Comparison of ENCODE assay signal across 23 mouse cellular contexts in the genomic region with DNA sequence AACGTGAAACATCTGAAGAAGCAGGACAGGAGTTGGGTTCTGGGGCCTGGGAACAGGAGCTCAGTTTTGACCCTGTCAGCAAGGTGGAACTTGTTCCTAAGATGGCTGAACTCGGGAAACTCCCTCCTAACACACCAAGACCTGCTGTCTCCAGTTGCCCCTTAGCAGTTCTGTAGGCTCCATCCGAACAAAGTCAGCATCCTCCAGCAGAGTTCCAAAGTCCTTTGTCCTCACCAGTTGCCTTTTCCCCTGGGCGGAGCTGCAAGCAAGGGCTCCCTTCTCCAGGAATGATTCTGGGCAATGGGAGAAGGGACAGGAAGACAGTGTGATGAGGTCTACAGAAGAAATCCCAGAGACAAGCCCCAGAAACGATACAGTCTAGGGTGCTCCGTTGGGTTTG.
"Had no signal": no experiment of that assay in that cellular context is flagged by ENCODE, and none has a peak within 500 bp of the region (broad histone marks: within the 10 kb centered on the region; RNA-seq: fewer than 3 reads in every experiment).

No protein-coding gene starts in this region.

- DNase-seq: forebrain, postnatal 0 days; gastrocnemius, postnatal 14 days; gastrocnemius, postnatal 36 days; heart, adult 11 months; heart, adult 2 months; heart, postnatal 14 days; heart, postnatal 36 days; liver; liver, embryonic 13.5 days; liver, postnatal 0 days had no signal

- H3K4me3 ChIP-seq: heart, adult 2 months; heart, embryonic 13.5 days; heart, embryonic 15.5 days; hindbrain, embryonic 13.5 days; hindbrain, embryonic 15.5 days; layer of hippocampus, adult 2 months; left cerebral cortex, adult 2 months; limb, embryonic 10.5 days; limb, embryonic 12.5 days; liver, embryonic 13.5 days; liver, embryonic 15.5 days had no signal

- H3K9ac ChIP-seq: forebrain, postnatal 0 days; heart, embryonic 13.5 days; heart, embryonic 15.5 days; hindbrain, embryonic 13.5 days; hindbrain, embryonic 15.5 days; limb, embryonic 12.5 days; liver, embryonic 13.5 days; liver, embryonic 15.5 days; liver, postnatal 0 days had no signal

- ATAC-seq: forebrain, postnatal 0 days; hindbrain, postnatal 0 days; intestine, embryonic 16.5 days; liver, postnatal 0 days had no signal

- H3K27me3 ChIP-seq: heart, embryonic 13.5 days; heart, embryonic 15.5 days; hindbrain, embryonic 13.5 days; hindbrain, embryonic 15.5 days; limb, embryonic 12.5 days had no signal

- H3K9me3 ChIP-seq: heart, embryonic 13.5 days; heart, embryonic 15.5 days; hindbrain, embryonic 13.5 days; hindbrain, embryonic 15.5 days; limb, embryonic 10.5 days; limb, embryonic 12.5 days; liver, embryonic 13.5 days; liver, embryonic 15.5 days had no signal

- H3K36me3 ChIP-seq: heart, embryonic 13.5 days; heart, embryonic 15.5 days; hindbrain, embryonic 13.5 days; hindbrain, embryonic 15.5 days; limb, embryonic 10.5 days; limb, embryonic 12.5 days; liver, embryonic 13.5 days; liver, embryonic 15.5 days had no signal

- H3K4me1 ChIP-seq: heart, embryonic 13.5 days; heart, embryonic 15.5 days; hindbrain, embryonic 13.5 days; hindbrain, embryonic 15.5 days; limb, embryonic 10.5 days; limb, embryonic 12.5 days; liver, embryonic 13.5 days; liver, embryonic 15.5 days had no signal

- H3K4me2 ChIP-seq: heart, embryonic 11.5 days; heart, embryonic 13.5 days; heart, embryonic 15.5 days; hindbrain, embryonic 13.5 days; hindbrain, embryonic 15.5 days; limb, embryonic 12.5 days; liver, embryonic 11.5 days; liver, embryonic 13.5 days; liver, embryonic 15.5 days had no signal

- H3K27ac ChIP-seq: heart, adult 2 months; heart, embryonic 13.5 days; heart, embryonic 15.5 days; hindbrain, embryonic 13.5 days; hindbrain, embryonic 15.5 days; hindbrain, postnatal 0 days; layer of hippocampus, adult 2 months; left cerebral cortex, adult 2 months; limb, embryonic 10.5 days; limb, embryonic 12.5 days; liver, embryonic 13.5 days; liver, embryonic 15.5 days had no signal
